Mouse (Mus musculus) lung, embryonic 14.5 days (tissue): ENCODE results near the gene Ano6. TPM values are rescaled to one million over a fixed set of nuclear protein-coding genes. Genes with fewer than 3 reads are reported as not detected.

Source experiments
- ATAC-seq: fragments of 200-750 bp; cut with Nextera tagmentation; 2 replicates; pipeline ENCODE4 v1.8.0; 2017; ENCODE audit warnings: mild to moderate bottlenecking, moderate TSS enrichment, moderate library complexity; ENCODE audit not compliant: insufficient read depth
- DNase-seq: peaks from one replicate; pipeline ENCODE4 v3.0.0-alpha.2; 2015
- H3K27ac ChIP-seq: fragments of 300-500 bp; sonication (generic); 2 replicates; pipeline ENCODE4 v1.5.1; 2014; ENCODE audit warnings: low read depth, mild to moderate bottlenecking, moderate library complexity
- H3K27me3 ChIP-seq: fragments of 300-500 bp; sonication (generic); 2 replicates; pipeline ENCODE4 v1.6.1; 2014; ENCODE audit warnings: low read length, control low read depth; ENCODE audit not compliant: insufficient read depth
- H3K36me3 ChIP-seq: fragments of 300-500 bp; sonication (generic); 2 replicates; pipeline ENCODE4 v1.6.1; 2014; ENCODE audit warnings: control low read depth; ENCODE audit not compliant: insufficient read depth
- H3K4me1 ChIP-seq: fragments of 300-500 bp; sonication (generic); 2 replicates; pipeline ENCODE4 v1.6.1; 2014; ENCODE audit warnings: antibody characterized with exemption, control low read depth; ENCODE audit not compliant: insufficient read depth
- H3K4me2 ChIP-seq: fragments of 300-500 bp; sonication (generic); 2 replicates; pipeline ENCODE4 v1.6.1; 2014; ENCODE audit warnings: mild to moderate bottlenecking
- H3K4me3 ChIP-seq: fragments of 300-500 bp; sonication (generic); 2 replicates; pipeline ENCODE4 v1.5.1; 2014; ENCODE audit warnings: low read depth, low read length
- H3K9ac ChIP-seq: fragments of 300-500 bp; sonication (generic); 2 replicates; pipeline ENCODE4 v1.6.1; 2014
- H3K9me3 ChIP-seq: fragments of 300-500 bp; sonication (generic); 2 replicates; pipeline ENCODE4 v1.6.1; 2016; ENCODE audit warnings: low read depth, low read length, control low read depth
- CTCF ChIP-seq: IDR thresholded peaks from 2 replicates; pipeline ENCODE4 v1.5.1; 2016; ENCODE audit warnings: antibody characterized with exemption, low read depth
- WGBS: fragments of 180-500 bp; shearing (Covaris S2); extraction: QIAGEN DNeasy Blood & Tissue Kit; methylation state at CpG from one replicate; pipeline ENCODE4 v1.1.7; 2014; 5-methylcytosine and 5-hydroxymethylcytosine counted together
- polyA plus RNA-seq: library from polyadenylated mRNA; unstranded; fragments of >200 nt; fragmentation: Nextera tagmentation; extraction: Ambion mirVana; gene quantifications from 2 replicates; pipeline ENCODE4 v1.2.1, GENCODE M21; 2014

The Ano6 gene
- polyA plus RNA-seq, 1 experiment from 2014 or later = 54.7 TPM

DNA sequence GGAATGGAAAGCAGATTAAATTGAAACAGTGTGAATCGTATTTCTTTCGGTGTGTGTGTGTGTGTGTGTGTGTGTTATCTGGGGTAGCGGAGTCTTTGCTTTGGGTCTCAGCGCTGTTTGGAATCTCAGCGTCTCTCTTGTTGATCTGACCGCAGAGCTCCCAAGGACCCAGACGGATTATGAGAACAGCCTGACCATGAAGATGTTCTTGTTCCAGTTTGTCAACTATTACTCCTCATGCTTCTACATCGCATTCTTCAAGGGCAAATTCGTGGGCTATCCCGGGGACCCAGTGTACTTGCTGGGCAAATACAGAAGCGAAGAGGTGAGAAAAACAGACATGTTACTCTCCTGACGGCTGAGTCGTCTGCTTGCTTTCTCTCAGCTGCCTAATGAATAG lies 158.7 kb downstream of the Ano6 start:
- Histone ChIP-seq H3K27me3 (no peaks in the 10 kb centered on the region), H3K36me3 (peaks cover 31% of the 10 kb centered on the region), H3K27ac (no peak overlapping the region), H3K4me3 (no peak overlapping the region), H3K9me3 (no peaks in the 10 kb centered on the region), H3K4me1 (no peaks in the 10 kb centered on the region), H3K4me2 (no peak overlapping the region), H3K9ac (no peak overlapping the region)
- ATAC-seq (no peak), DNase-seq (no peak)
- no peak for TF ChIP-seq CTCF
- WGBS = 83% methylated on average over 13 of the region's 13 CpGs

DNA sequence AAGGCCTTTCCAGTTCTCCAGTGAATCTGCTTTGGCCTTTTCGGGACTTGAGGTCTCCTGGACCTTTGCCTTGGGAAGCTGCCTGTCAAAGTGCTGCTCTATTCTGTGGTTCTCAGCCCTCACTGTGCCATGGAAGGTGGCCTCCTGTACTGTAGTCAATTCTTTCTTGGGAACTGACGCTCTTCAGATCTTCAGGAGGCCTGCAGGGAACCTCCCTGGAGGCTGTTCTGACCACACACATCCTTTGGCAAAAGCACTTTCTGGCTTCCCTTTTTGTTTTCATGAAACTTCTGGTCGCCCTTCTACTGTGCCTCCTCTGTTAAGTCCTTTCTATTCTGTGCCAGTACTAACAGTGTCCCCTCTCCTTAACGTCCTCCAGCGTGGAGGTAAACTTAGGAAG lies 160.9 kb downstream of the Ano6 start:
- Histone ChIP-seq H3K4me2 (no peak overlapping the region), H3K9me3 (no peaks in the 10 kb centered on the region), H3K4me3 (no peak overlapping the region), H3K4me1 (no peaks in the 10 kb centered on the region), H3K36me3 (peaks cover 41% of the 10 kb centered on the region; the same call in 1 of the 2 replicates), H3K27me3 (no peaks in the 10 kb centered on the region), H3K9ac (no peak overlapping the region), H3K27ac (no peak overlapping the region)
- 59% methylated on average over 5 of the region's 5 CpGs for WGBS
- no peak for TF ChIP-seq CTCF
- DNase-seq = no peak
- ATAC-seq = no peak

DNA sequence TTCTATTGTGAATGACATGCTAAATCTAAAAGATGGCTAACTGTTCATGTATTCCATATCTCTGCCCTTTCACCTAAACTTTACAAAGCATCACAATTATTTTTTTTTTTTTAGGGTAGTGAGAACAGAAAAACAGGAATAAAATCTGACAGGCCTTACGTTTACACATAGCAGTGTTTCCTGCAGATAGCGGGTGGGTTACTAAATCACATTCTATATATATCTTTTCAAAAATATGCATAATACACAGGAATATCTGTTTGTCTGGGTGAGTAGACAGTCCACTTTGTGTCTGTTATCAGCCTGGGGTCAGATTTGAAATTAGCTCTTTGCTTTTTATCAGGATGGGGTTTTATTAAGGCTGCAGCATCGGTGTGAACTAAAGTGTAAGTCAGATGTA lies 166.0 kb downstream of the Ano6 start:
- no peak overlapping the region for H3K4me2 ChIP-seq
- H3K4me3 ChIP-seq = no peak overlapping the region
- no peak for DNase-seq
- H3K36me3 ChIP-seq = peaks cover 30% of the 10 kb centered on the region; the same call in 1 of the 2 replicates
- H3K9ac ChIP-seq = no peak overlapping the region
- no peaks in the 10 kb centered on the region for H3K4me1 ChIP-seq
- no peak for TF ChIP-seq CTCF
- WGBS = 71% methylated on average over 3 of the region's 3 CpGs
- no peak for ATAC-seq
- no peaks in the 10 kb centered on the region for H3K27me3 ChIP-seq
- no peak overlapping the region for H3K27ac ChIP-seq
- H3K9me3 ChIP-seq = no peaks in the 10 kb centered on the region

DNA sequence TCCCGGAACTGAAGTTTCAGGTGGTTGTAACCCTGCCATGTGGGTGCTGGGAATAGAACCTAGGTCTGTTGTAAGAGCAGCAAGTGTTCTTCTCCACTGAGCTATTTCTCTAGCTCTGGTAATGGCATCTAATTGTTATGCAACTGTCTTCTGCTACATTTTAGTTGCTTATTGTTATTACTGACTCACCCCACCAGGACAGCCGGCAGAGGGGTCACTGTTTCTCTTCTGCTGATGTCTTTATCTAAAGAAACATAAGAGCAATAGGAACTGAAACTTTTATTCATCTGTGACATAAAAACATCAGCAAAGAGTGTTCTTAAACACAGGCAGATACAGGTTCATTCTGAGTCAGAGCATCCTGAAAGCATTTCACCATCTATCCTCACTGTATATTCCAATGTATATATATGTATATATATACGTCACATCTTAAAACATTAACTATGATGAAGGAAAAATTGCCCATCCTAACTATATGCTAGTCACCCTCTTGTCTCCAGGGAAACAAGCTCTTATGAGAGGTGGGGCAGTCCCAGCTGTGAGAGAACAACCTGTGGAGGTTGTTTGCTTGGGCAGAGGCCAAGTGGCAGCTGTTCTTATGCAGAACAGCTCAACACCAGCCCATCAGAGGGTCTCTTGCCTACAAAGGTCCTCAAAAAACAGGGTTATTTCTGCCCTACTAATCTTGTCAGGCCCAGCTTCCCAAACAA lies 171.9 kb downstream of the Ano6 start:
- H3K9ac ChIP-seq = no peak overlapping the region; the same call in 1 of the 2 replicates
- H3K36me3 ChIP-seq = peaks cover 30% of the 10 kb centered on the region; the same call in 1 of the 2 replicates
- DNase-seq (no peak), ATAC-seq (no peak)
- H3K4me3 ChIP-seq = no peak overlapping the region
- 82% methylated on average over 3 of the region's 3 CpGs for WGBS
- H3K9me3 ChIP-seq = no peaks in the 10 kb centered on the region
- H3K27me3 ChIP-seq = no peaks in the 10 kb centered on the region
- H3K4me1 ChIP-seq = no peaks in the 10 kb centered on the region
- no peak overlapping the region for H3K27ac ChIP-seq
- no peak for TF ChIP-seq CTCF
- no peak overlapping the region for H3K4me2 ChIP-seq

DNA sequence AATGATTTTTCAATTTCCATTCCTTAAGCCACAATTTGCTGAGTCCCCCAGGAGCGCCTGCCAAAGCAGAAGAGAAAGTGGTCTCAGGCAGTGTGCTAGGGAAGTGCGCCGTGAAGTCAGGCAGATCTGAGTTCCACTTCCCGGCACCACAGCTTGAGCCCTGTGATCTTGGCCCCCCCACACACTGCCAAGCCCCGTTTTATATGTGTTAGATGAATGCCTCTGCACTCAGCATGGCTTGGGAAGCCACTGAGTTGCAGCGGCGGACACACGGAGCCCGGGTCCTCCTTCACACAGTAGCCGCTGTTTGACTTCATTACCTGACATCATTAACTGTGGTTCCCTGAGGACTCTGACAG lies 172.5 kb downstream of the Ano6 start:
- DNase-seq = no peak
- no peak for ATAC-seq

DNA sequence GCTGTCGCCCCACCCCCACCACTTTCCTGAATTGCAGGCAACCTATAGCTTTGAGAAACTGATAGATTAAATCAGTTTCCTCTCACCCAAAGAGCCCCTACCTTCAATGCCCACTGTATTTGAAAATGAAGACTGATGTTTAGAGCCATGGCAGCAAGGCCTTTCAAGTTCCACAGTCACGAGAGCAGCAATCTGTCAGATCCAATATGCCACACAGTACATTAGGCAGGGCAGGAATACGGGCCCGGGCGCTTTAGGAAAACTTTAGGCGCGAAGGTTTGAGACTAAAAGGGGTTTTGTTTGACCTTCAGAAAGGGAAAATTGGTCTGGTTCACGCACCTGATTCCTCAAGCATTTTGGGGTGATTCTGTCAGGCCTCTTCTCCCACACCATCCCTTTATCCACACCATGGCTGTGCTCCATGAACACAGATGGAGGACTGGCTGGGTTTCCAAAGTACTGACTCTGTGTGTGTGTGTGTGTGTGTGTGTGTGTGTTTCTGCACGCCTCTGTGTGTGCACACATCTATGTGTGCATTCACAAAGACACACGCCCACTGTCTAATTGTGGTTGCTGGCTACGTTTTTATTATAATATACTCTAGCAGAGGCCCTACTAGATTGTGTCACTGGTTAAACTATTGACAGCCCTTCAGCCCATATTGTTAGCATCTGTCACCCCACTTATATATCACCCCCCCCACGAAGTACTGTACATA lies 173.0 kb downstream of the Ano6 start:
- no peak overlapping the region for H3K27ac ChIP-seq
- H3K4me2 ChIP-seq = no peak overlapping the region
- H3K9ac ChIP-seq = no peak overlapping the region
- no peaks in the 10 kb centered on the region for H3K4me1 ChIP-seq
- H3K4me3 ChIP-seq = no peak overlapping the region
- TF ChIP-seq CTCF = no peak
- H3K9me3 ChIP-seq = no peaks in the 10 kb centered on the region
- no peaks in the 10 kb centered on the region for H3K27me3 ChIP-seq
- H3K36me3 ChIP-seq = peaks cover 34% of the 10 kb centered on the region
- DNase-seq = no peak
- no peak for ATAC-seq
- 78% methylated on average over 12 of the region's 12 CpGs for WGBS

More for the DNA sequence above, 172.5 kb downstream of the Ano6 start:
- 70% methylated on average over 10 of the region's 10 CpGs for WGBS
- peaks cover 33% of the 10 kb centered on the region; the same call in 1 of the 2 replicates for H3K36me3 ChIP-seq
- no peak overlapping the region for H3K27ac ChIP-seq
- H3K4me1 ChIP-seq = no peaks in the 10 kb centered on the region
- H3K9me3 ChIP-seq = no peaks in the 10 kb centered on the region
- H3K4me3 ChIP-seq = no peak overlapping the region
- no peak overlapping the region for H3K4me2 ChIP-seq
- no peak overlapping the region for H3K9ac ChIP-seq
- no peaks in the 10 kb centered on the region for H3K27me3 ChIP-seq
- TF ChIP-seq CTCF = no peak

DNA sequence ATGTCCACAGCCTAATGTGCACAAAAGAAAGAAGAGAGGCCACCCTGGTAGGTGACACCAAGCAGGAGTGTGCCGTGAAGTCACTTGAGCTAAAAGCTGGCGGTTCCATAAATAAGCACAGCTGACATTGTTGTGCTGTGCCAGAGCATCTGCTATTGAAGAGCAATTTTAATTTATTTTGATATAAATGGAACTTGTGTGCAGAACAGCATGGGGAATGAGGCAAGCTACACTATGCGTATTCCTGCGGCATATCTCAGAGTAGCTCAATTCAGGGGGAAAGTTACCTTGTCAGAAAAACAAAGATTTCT lies 173.6 kb downstream of the Ano6 start:
- H3K36me3 ChIP-seq = peaks cover 37% of the 10 kb centered on the region
- H3K9ac ChIP-seq = no peak overlapping the region
- DNase-seq = no peak
- H3K27me3 ChIP-seq = no peaks in the 10 kb centered on the region
- H3K4me3 ChIP-seq = no peak overlapping the region
- 72% methylated on average over 4 of the region's 4 CpGs for WGBS
- H3K4me2 ChIP-seq = no peak overlapping the region
- no peak overlapping the region for H3K27ac ChIP-seq
- H3K9me3 ChIP-seq = no peaks in the 10 kb centered on the region
- H3K4me1 ChIP-seq = no peaks in the 10 kb centered on the region
- no peak for TF ChIP-seq CTCF
- no peak for ATAC-seq
